Mouse (Mus musculus): ENCODE measurements around the gene Olfr209.

DNA sequence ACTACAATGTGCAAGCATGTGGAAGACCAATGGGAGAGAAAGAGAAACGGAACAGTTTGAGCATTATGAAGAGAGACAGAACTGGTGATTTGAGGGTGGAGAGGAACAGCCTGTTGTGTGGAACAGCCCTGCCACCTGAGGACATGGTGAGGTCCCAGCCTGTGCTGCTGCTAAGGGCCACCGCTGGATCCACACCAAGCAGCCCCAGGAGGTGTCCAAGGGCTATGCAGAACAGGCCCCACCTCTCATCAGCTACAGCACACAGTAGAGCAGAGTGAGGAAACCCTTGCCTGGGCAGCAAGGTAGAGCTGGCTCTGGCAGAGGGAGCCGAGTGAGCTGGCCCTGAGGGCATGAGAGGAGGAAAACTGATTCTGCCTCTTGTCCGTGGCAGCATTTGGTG, 38.2 kb upstream of the Olfr209 start:
- no peak for TF ChIP-seq CTCF (IDR thresholded peaks at IDR 0.05; ENCODE audit: low read depth, low read length)
- no peak for TF ChIP-seq POLR2A (IDR thresholded peaks at IDR 0.05; ENCODE audit: borderline replicate concordance, low read depth, low read length)

Measured in bone marrow macrophage, adult 2 months (primary cell).